Mouse (Mus musculus) testis, adult 2 months (tissue): ENCODE results near the gene Sertad2.

Experiments
- CTCF ChIP-seq: fragments of 200-500 bp; IDR thresholded peaks from 2 replicates; pipeline ENCODE4 v1.5.1; 2012; ENCODE audit warnings: low read depth, mild to moderate bottlenecking, inconsistent platforms, low read length, moderate library complexity; ENCODE audit not compliant: control insufficient read depth, insufficient read depth, insufficient replicate concordance
- POLR2A ChIP-seq: fragments of 200-500 bp; IDR thresholded peaks from 2 replicates; pipeline ENCODE4 v1.6.1; 2012; ENCODE audit warnings: low read depth, mild to moderate bottlenecking, inconsistent platforms, low read length, moderate library complexity; ENCODE audit not compliant: control insufficient read depth

- no peak for TF ChIP-seq POLR2A
- TF ChIP-seq CTCF: no peak
These were observed 42.5 kb upstream of the Sertad2 start for GRCm38 (mm10) chr11:20500516-20500915.
